Mouse (Mus musculus) brain, embryonic 14.5 days (tissue): Measurements from ENCODE around the gene Acsf3.

Experiments
- CTCF ChIP-seq: fragments of 200-500 bp; IDR thresholded peaks from 2 replicates; pipeline ENCODE4 v1.5.1; 2012; ENCODE audit warnings: inconsistent platforms, mild to moderate bottlenecking, moderate library complexity, borderline replicate concordance; ENCODE audit not compliant: insufficient read depth, insufficient read length; ENCODE audit errors: extremely low read depth
- POLR2A ChIP-seq: fragments of 200-500 bp; IDR thresholded peaks from 2 replicates; pipeline ENCODE4 v1.6.1; 2012; ENCODE audit warnings: mild to moderate bottlenecking, inconsistent platforms, borderline replicate concordance; ENCODE audit not compliant: poor library complexity, insufficient read depth, insufficient read length, severe bottlenecking; ENCODE audit errors: extremely low read depth

- TF ChIP-seq CTCF (no peak), POLR2A (no peak)
These were observed 79.1 kb downstream of the Acsf3 start for GRCm38 (mm10) chr8:122854388-122854787.
